Mouse (Mus musculus): ENCODE results near the gene Nlgn1. TPM values are rescaled to one million over a fixed set of nuclear protein-coding genes. Genes with fewer than 3 reads are reported as not detected.

Nlgn1 gene
- polyA plus RNA-seq, 1 experiment from 2014 or later = 0.92 TPM

GRCm38 (mm10) chr3:26050769-26051168 is 281.5 kb downstream of the Nlgn1 start:
- Histone ChIP-seq H3K9me3 (replicated peaks; ENCODE audit: control insufficient read depth, low read length) (no peaks in the 10 kb centered on the region), H3K4me3 (ENCODE audit: low read length) (no peak overlapping the region)
- no peak for ATAC-seq (replicated peaks; ENCODE audit: extremely low read depth, insufficient read depth, low FRiP score)

GRCm38 (mm10) chr3:26042966-26043365 is 289.3 kb downstream of the Nlgn1 start:
- H3K27ac ChIP-seq (ENCODE audit: low read length) = no peak overlapping the region
- no peaks in the 10 kb centered on the region for H3K36me3 ChIP-seq (ENCODE audit: control insufficient read depth, insufficient read depth)
- no peak for ATAC-seq (replicated peaks; ENCODE audit: extremely low read depth, insufficient read depth, low FRiP score)
- no peaks in the 10 kb centered on the region for H3K4me1 ChIP-seq (ENCODE audit: control insufficient read depth, insufficient read depth, low read length)
- no peak overlapping the region for H3K4me2 ChIP-seq (ENCODE audit: low read depth, low read length)
- H3K9me3 ChIP-seq (replicated peaks; ENCODE audit: control insufficient read depth, low read length) = no peaks in the 10 kb centered on the region
- no peak overlapping the region for H3K9ac ChIP-seq (ENCODE audit: low read length)
- no peaks in the 10 kb centered on the region for H3K27me3 ChIP-seq (ENCODE audit: control insufficient read depth, insufficient read depth, low read length)
- no peak overlapping the region for H3K4me3 ChIP-seq (ENCODE audit: low read length)
- whole genome bisulfite sequencing = 69% methylated on average over 2 of the region's 2 CpGs

More at GRCm38 (mm10) chr3:26050769-26051168, 281.5 kb downstream of the Nlgn1 start:
- Histone ChIP-seq H3K4me1 (ENCODE audit: control insufficient read depth, insufficient read depth, low read length) (no peaks in the 10 kb centered on the region), H3K27me3 (ENCODE audit: control insufficient read depth, insufficient read depth, low read length) (no peaks in the 10 kb centered on the region), H3K36me3 (ENCODE audit: control insufficient read depth, insufficient read depth) (no peaks in the 10 kb centered on the region), H3K9ac (ENCODE audit: low read length) (no peak overlapping the region), H3K4me2 (ENCODE audit: low read depth, low read length) (no peak overlapping the region), H3K27ac (ENCODE audit: low read length) (no peak overlapping the region)
- WGBS = 57% methylated on average over 4 of the region's 4 CpGs

GRCm38 (mm10) chr3:26039696-26040095 is 292.6 kb downstream of the Nlgn1 start:
- no peaks in the 10 kb centered on the region for H3K36me3 ChIP-seq (ENCODE audit: control insufficient read depth, insufficient read depth)
- H3K4me3 ChIP-seq (ENCODE audit: low read length) = no peak overlapping the region
- H3K4me1 ChIP-seq (ENCODE audit: control insufficient read depth, insufficient read depth, low read length) = no peaks in the 10 kb centered on the region
- no peak overlapping the region for H3K4me2 ChIP-seq (ENCODE audit: low read depth, low read length)
- H3K27ac ChIP-seq (ENCODE audit: low read length) = no peak overlapping the region
- no peaks in the 10 kb centered on the region for H3K9me3 ChIP-seq (replicated peaks; ENCODE audit: control insufficient read depth, low read length)
- no peaks in the 10 kb centered on the region for H3K27me3 ChIP-seq (ENCODE audit: control insufficient read depth, insufficient read depth, low read length)
- ATAC-seq (replicated peaks; ENCODE audit: extremely low read depth, insufficient read depth, low FRiP score) = no peak
- no peak overlapping the region for H3K9ac ChIP-seq (ENCODE audit: low read length)
- 58% methylated on average over 2 of the region's 2 CpGs for WGBS

DNA sequence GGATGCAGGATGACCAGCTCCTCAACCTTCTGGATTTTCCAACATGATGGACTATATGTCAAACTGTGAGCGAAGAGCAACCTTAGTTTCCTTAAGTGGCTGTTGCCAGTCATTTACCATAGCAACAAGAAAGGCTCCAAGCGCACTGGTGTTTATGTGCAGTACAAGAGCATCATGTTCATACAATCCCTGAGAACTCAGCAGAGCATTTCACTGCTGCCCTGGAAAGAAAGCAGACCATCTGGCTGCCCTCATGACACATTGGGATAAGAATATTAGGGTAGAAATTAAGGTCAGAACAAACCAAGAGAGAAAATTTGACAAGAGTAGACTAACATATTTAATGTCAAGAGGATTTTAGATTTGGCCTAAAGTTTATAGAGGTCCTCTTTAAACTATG is 306.2 kb downstream of the Nlgn1 start:
- no peaks in the 10 kb centered on the region for H3K4me1 ChIP-seq (ENCODE audit: control insufficient read depth, insufficient read depth, low read length)
- no peak overlapping the region for H3K9ac ChIP-seq (ENCODE audit: low read length)
- no peaks in the 10 kb centered on the region for H3K9me3 ChIP-seq (replicated peaks; ENCODE audit: control insufficient read depth, low read length)
- H3K4me3 ChIP-seq (ENCODE audit: low read length) = no peak overlapping the region
- H3K4me2 ChIP-seq (ENCODE audit: low read depth, low read length) = no peak overlapping the region
- H3K27ac ChIP-seq (ENCODE audit: low read length) = no peak overlapping the region
- ATAC-seq (replicated peaks; ENCODE audit: extremely low read depth, insufficient read depth, low FRiP score) = no peak
- H3K36me3 ChIP-seq (ENCODE audit: control insufficient read depth, insufficient read depth) = no peaks in the 10 kb centered on the region
- H3K27me3 ChIP-seq (ENCODE audit: control insufficient read depth, insufficient read depth, low read length) = no peaks in the 10 kb centered on the region
- 81% methylated on average over 2 of the region's 2 CpGs for WGBS

DNA sequence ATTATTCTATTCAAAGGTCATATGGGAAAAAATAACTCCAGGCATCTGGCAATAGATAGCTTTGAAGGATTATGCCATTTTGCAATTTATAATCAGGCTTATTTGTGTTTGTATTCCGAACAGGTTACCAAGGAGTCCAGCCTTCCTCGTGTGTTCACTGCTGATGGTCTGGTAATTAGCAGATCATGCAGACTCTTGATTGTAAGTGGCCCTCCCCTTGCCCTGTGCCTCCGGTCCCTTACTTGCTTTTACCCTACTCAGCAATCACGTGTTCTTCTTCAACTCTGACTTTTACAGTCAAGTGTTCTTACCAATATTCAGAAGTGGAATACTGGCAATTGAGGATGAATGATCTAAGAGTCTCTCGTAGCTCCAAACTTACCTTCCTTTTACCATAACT is 309.0 kb downstream of the Nlgn1 start:
- Histone ChIP-seq H3K4me3 (ENCODE audit: low read length) (no peak overlapping the region), H3K27ac (ENCODE audit: low read length) (no peak overlapping the region), H3K27me3 (ENCODE audit: control insufficient read depth, insufficient read depth, low read length) (no peaks in the 10 kb centered on the region), H3K9me3 (replicated peaks; ENCODE audit: control insufficient read depth, low read length) (no peaks in the 10 kb centered on the region), H3K36me3 (ENCODE audit: control insufficient read depth, insufficient read depth) (no peaks in the 10 kb centered on the region), H3K9ac (ENCODE audit: low read length) (no peak overlapping the region), H3K4me2 (ENCODE audit: low read depth, low read length) (no peak overlapping the region), H3K4me1 (ENCODE audit: control insufficient read depth, insufficient read depth, low read length) (no peaks in the 10 kb centered on the region)
- WGBS = 66% methylated on average over 5 of the region's 5 CpGs
- no peak for ATAC-seq (replicated peaks; ENCODE audit: extremely low read depth, insufficient read depth, low FRiP score)

GRCm38 (mm10) chr3:26021632-26022184 is 310.6 kb downstream of the Nlgn1 start:
- ATAC-seq (replicated peaks; ENCODE audit: extremely low read depth, insufficient read depth, low FRiP score) = no peak
- no peaks in the 10 kb centered on the region for H3K4me1 ChIP-seq (ENCODE audit: control insufficient read depth, insufficient read depth, low read length)
- H3K27me3 ChIP-seq (ENCODE audit: control insufficient read depth, insufficient read depth, low read length) = no peaks in the 10 kb centered on the region
- H3K4me2 ChIP-seq (ENCODE audit: low read depth, low read length) = no peak overlapping the region
- no peak overlapping the region for H3K9ac ChIP-seq (ENCODE audit: low read length)
- H3K9me3 ChIP-seq (replicated peaks; ENCODE audit: control insufficient read depth, low read length) = no peaks in the 10 kb centered on the region
- 76% methylated on average over 6 of the region's 6 CpGs for WGBS
- H3K4me3 ChIP-seq (ENCODE audit: low read length) = no peak overlapping the region
- no peaks in the 10 kb centered on the region for H3K36me3 ChIP-seq (ENCODE audit: control insufficient read depth, insufficient read depth)
- no peak overlapping the region for H3K27ac ChIP-seq (ENCODE audit: low read length)

- 78% methylated on average over 4 of the region's 4 CpGs for WGBS
- no peak overlapping the region for H3K4me2 ChIP-seq (ENCODE audit: low read depth, low read length)
- H3K4me1 ChIP-seq (ENCODE audit: control insufficient read depth, insufficient read depth, low read length) = no peaks in the 10 kb centered on the region
- no peak overlapping the region for H3K4me3 ChIP-seq (ENCODE audit: low read length)
- ATAC-seq (replicated peaks; ENCODE audit: extremely low read depth, insufficient read depth, low FRiP score) = no peak
- no peak overlapping the region for H3K27ac ChIP-seq (ENCODE audit: low read length)
- H3K9ac ChIP-seq (ENCODE audit: low read length) = no peak overlapping the region
- H3K9me3 ChIP-seq (replicated peaks; ENCODE audit: control insufficient read depth, low read length) = no peaks in the 10 kb centered on the region
- no peaks in the 10 kb centered on the region for H3K36me3 ChIP-seq (ENCODE audit: control insufficient read depth, insufficient read depth)
- H3K27me3 ChIP-seq (ENCODE audit: control insufficient read depth, insufficient read depth, low read length) = no peaks in the 10 kb centered on the region
Measured at GRCm38 (mm10) chr3:26011310-26012078, 320.8 kb downstream of the Nlgn1 start.

- WGBS = 76% methylated on average over 7 of the region's 7 CpGs
- no peak for ATAC-seq (replicated peaks; ENCODE audit: extremely low read depth, insufficient read depth, low FRiP score)
- H3K9ac ChIP-seq (ENCODE audit: low read length) = no peak overlapping the region
- no peaks in the 10 kb centered on the region for H3K4me1 ChIP-seq (ENCODE audit: control insufficient read depth, insufficient read depth, low read length)
- no peaks in the 10 kb centered on the region for H3K27me3 ChIP-seq (ENCODE audit: control insufficient read depth, insufficient read depth, low read length)
- no peaks in the 10 kb centered on the region for H3K9me3 ChIP-seq (replicated peaks; ENCODE audit: control insufficient read depth, low read length)
- no peak overlapping the region for H3K27ac ChIP-seq (ENCODE audit: low read length)
- no peak overlapping the region for H3K4me3 ChIP-seq (ENCODE audit: low read length)
- no peak overlapping the region for H3K4me2 ChIP-seq (ENCODE audit: low read depth, low read length)
- no peaks in the 10 kb centered on the region for H3K36me3 ChIP-seq (ENCODE audit: control insufficient read depth, insufficient read depth)
Measured at GRCm38 (mm10) chr3:26002863-26003608, 329.2 kb downstream of the Nlgn1 start.

DNA sequence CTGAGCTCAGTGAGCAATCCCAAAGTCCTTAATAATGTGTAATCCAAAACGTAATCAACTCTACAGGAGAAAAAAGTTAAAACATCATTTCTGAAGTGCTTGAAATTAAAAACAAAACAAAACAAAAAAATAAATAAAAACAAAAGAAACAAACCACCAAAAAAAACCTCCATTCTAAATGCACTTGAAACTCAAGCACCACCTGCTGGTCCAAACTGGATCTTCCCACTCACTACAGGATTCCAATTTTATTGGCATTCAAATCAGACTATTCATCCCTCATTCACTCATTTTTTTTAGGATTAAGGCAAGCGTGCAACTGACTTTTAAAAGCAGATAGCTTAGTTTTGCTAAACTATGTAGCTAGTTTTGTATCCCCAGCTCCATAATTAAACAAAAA is 329.9 kb downstream of the Nlgn1 start:
- WGBS = 28% methylated on average over 2 of the region's 2 CpGs
- Histone ChIP-seq H3K27me3 (ENCODE audit: control insufficient read depth, insufficient read depth, low read length) (no peaks in the 10 kb centered on the region), H3K36me3 (ENCODE audit: control insufficient read depth, insufficient read depth) (no peaks in the 10 kb centered on the region), H3K9me3 (replicated peaks; ENCODE audit: control insufficient read depth, low read length) (no peaks in the 10 kb centered on the region), H3K27ac (ENCODE audit: low read length) (no peak overlapping the region), H3K4me3 (ENCODE audit: low read length) (no peak overlapping the region), H3K9ac (ENCODE audit: low read length) (no peak overlapping the region), H3K4me2 (ENCODE audit: low read depth, low read length) (no peak overlapping the region), H3K4me1 (ENCODE audit: control insufficient read depth, insufficient read depth, low read length) (no peaks in the 10 kb centered on the region)
- ATAC-seq (replicated peaks; ENCODE audit: extremely low read depth, insufficient read depth, low FRiP score) = no peak
